Mouse (Mus musculus) limb, embryonic 14.5 days (tissue): ENCODE data around the gene Pfkm. TPM values are rescaled to one million over a fixed set of nuclear protein-coding genes. Genes with fewer than 3 reads are reported as not detected.
A peak's percentile ranks its signal among the peaks of the same experiment; 100 is the strongest.

ENCODE experiments used
- ATAC-seq: fragments of 200-750 bp; cut with Nextera tagmentation; 2 replicates; pipeline ENCODE4 v1.8.0; 2017; ENCODE audit warnings: low read depth, moderate number of reproducible peaks, moderate TSS enrichment; ENCODE audit not compliant: low FRiP score
- DNase-seq: peaks from one replicate; pipeline ENCODE4 v3.0.0-alpha.2; 2015; ENCODE audit warnings: low spot score
- H3K27ac ChIP-seq: fragments of 300-500 bp; sonication (generic); replicated peaks from 2 replicates; pipeline ENCODE4 v1.5.1; 2014; ENCODE audit warnings: low read depth, mild to moderate bottlenecking, low read length, moderate library complexity, mixed read lengths
- H3K27me3 ChIP-seq: fragments of 300-500 bp; sonication (generic); 2 replicates; pipeline ENCODE4 v1.6.1; 2014; ENCODE audit warnings: low read length, mixed read lengths; ENCODE audit not compliant: control insufficient read depth, insufficient read depth
- H3K36me3 ChIP-seq: fragments of 300-500 bp; sonication (generic); 2 replicates; pipeline ENCODE4 v1.6.1; 2014; ENCODE audit warnings: mild to moderate bottlenecking, low read length, moderate library complexity, mixed read lengths; ENCODE audit not compliant: control insufficient read depth, insufficient read depth
- H3K4me1 ChIP-seq: fragments of 300-500 bp; sonication (generic); 2 replicates; pipeline ENCODE4 v1.6.1; 2014; ENCODE audit warnings: antibody characterized with exemption, low read length, mixed read lengths; ENCODE audit not compliant: control insufficient read depth, insufficient read depth
- H3K4me2 ChIP-seq: fragments of 300-500 bp; sonication (generic); replicated peaks from 2 replicates; pipeline ENCODE4 v1.6.1; 2014; ENCODE audit warnings: low read depth, mild to moderate bottlenecking, low read length, moderate library complexity; ENCODE audit not compliant: severe bottlenecking
- H3K4me3 ChIP-seq: fragments of 300-500 bp; sonication (generic); replicated peaks from 2 replicates; pipeline ENCODE4 v1.5.1; 2014; ENCODE audit warnings: low read length
- H3K9ac ChIP-seq: fragments of 300-500 bp; sonication (generic); 2 replicates; pipeline ENCODE4 v1.6.1; 2014; ENCODE audit warnings: mild to moderate bottlenecking, low read depth, low read length, moderate library complexity; ENCODE audit not compliant: severe bottlenecking
- H3K9me3 ChIP-seq: fragments of 300-500 bp; sonication (generic); 2 replicates; pipeline ENCODE4 v1.6.1; 2016; ENCODE audit warnings: low read length; ENCODE audit not compliant: control insufficient read depth
- POLR2A ChIP-seq: fragments of 200-500 bp; IDR thresholded peaks from 2 replicates; pipeline ENCODE4 v1.8.0; 2012; ENCODE audit warnings: inconsistent platforms, mild to moderate bottlenecking, moderate library complexity, borderline replicate concordance; ENCODE audit not compliant: insufficient read depth, insufficient read length; ENCODE audit errors: extremely low read depth
- WGBS: fragments of 180-500 bp; shearing (Covaris S2); extraction: QIAGEN DNeasy Blood & Tissue Kit; methylation state at CpG from one replicate; pipeline ENCODE4 v1.1.7; 2014; 5-methylcytosine and 5-hydroxymethylcytosine counted together
- polyA plus RNA-seq, 2 experiments: library from polyadenylated mRNA; depleted of rRNA in 1 of 2; stranded (reverse) in 1 of 2; unstranded in 1 of 2; fragments of >200 nt; fragmentation: Nextera tagmentation in 1 of 2; extraction: Ambion mirVana in 1 of 2; gene quantifications; 2 replicates each; pipeline versions ENCODE4 v1.2.1 to v1.2.3; 2012 to 2014

Pfkm gene
- polyA plus RNA-seq, 2 experiments = 49.8 to 75.8 TPM

DNA sequence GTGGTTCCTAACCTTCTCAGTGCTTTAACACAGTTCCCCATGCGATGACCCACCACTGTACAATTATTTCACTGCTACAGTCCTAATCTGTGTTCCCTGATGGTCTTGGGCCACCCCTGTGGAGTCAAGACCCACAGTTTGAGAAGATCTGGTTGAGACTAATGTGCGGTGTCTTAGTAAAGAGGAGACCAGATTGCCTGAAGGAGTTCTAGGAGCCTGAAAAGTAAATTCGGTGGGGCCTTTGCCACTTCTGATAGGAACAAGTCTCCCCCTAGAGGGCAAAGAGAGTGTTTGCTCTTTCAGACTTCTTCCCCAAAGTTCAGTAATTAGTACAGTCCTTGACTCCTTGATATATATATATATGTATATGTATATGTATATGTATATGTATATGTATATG is 61.2 kb downstream of the Pfkm start:
- Histone ChIP-seq H3K36me3 (no peaks in the 10 kb centered on the region), H3K27me3 (no peaks in the 10 kb centered on the region), H3K4me3 (no peak overlapping the region), H3K9ac (no peak overlapping the region), H3K4me2 (no peak overlapping the region), H3K9me3 (no peaks in the 10 kb centered on the region), H3K27ac (no peak overlapping the region), H3K4me1 (no peaks in the 10 kb centered on the region)
- TF ChIP-seq POLR2A = no peak
- DNase-seq (peak; percentile 69), ATAC-seq (no peak; the same call in 1 of the 2 replicates)
- 34% methylated on average over 3 of the region's 3 CpGs for WGBS

- 60% methylated on average over 4 of the region's 4 CpGs for WGBS
- H3K27me3 ChIP-seq = no peaks in the 10 kb centered on the region
- no peak overlapping the region for H3K4me2 ChIP-seq
- H3K9ac ChIP-seq = no peak overlapping the region
- DNase-seq (no peak), ATAC-seq (no peak)
- no peak overlapping the region for H3K27ac ChIP-seq
- no peak overlapping the region for H3K4me3 ChIP-seq
- TF ChIP-seq POLR2A = no peak
- no peaks in the 10 kb centered on the region for H3K9me3 ChIP-seq
- no peaks in the 10 kb centered on the region for H3K4me1 ChIP-seq
- H3K36me3 ChIP-seq = no peaks in the 10 kb centered on the region
Observed at GRCm38 (mm10) chr15:98154146-98154545, 61.8 kb downstream of the Pfkm start.

DNA sequence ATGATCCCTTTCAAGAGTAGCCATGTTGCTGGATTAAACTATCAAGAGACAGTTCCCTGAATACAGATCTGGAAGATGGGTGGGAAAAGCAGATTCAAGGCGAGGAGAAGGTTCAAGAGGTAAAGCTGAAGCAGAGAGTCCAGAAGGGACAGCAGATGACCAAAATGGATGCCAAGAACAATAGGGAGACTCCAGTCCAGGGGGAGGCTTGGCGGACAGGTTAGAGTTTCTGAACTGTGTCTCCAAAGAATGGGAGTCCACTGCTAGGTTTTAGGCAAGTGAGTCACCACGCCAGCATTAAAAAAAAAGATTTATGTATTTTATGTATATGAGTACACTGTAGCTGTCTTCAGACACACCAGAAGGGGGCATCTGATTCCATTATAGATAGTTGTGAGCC is 62.2 kb downstream of the Pfkm start:
- Histone ChIP-seq H3K27ac (no peak overlapping the region), H3K27me3 (no peaks in the 10 kb centered on the region), H3K9me3 (no peaks in the 10 kb centered on the region), H3K4me1 (no peaks in the 10 kb centered on the region), H3K9ac (no peak overlapping the region), H3K36me3 (no peaks in the 10 kb centered on the region), H3K4me3 (no peak overlapping the region), H3K4me2 (no peak overlapping the region)
- 76% methylated on average over 3 of the region's 3 CpGs for WGBS
- no peak for TF ChIP-seq POLR2A
- ATAC-seq = no peak
- no peak for DNase-seq

DNA sequence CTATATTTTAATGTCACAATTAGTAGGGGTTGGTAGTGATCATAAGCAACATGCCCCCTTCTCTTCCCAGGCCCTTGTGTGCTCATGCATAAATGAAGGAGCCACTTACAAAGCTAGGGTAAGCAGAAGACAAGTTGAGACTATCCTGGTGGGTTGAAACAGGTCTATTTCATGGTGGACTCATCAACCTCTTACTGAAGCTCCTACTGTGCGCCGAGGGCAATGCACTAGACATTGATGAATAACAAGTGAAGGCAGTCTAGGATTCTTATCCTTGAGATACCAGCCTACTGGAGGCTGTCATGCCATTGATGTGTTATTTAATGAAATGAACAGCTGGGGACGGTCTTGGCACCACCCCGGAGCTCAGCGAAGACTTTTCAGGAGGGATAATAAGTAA is 62.9 kb downstream of the Pfkm start:
- H3K27ac ChIP-seq = no peak overlapping the region
- 89% methylated on average over 5 of the region's 5 CpGs for WGBS

GRCm38 (mm10) chr15:98155944-98156343 is 63.6 kb downstream of the Pfkm start:
- no peaks in the 10 kb centered on the region for H3K27me3 ChIP-seq
- H3K36me3 ChIP-seq = no peaks in the 10 kb centered on the region
- H3K4me1 ChIP-seq = no peaks in the 10 kb centered on the region
- no peak overlapping the region for H3K27ac ChIP-seq
- H3K4me2 ChIP-seq = no peak overlapping the region
- no peak for TF ChIP-seq POLR2A
- WGBS = 68% methylated on average over 4 of the region's 4 CpGs
- no peak overlapping the region for H3K4me3 ChIP-seq
- no peaks in the 10 kb centered on the region for H3K9me3 ChIP-seq
- no peak for DNase-seq
- no peak overlapping the region for H3K9ac ChIP-seq
- no peak for ATAC-seq

More for the DNA sequence above, 62.9 kb downstream of the Pfkm start:
- Histone ChIP-seq H3K36me3 (no peaks in the 10 kb centered on the region), H3K27me3 (no peaks in the 10 kb centered on the region), H3K9ac (no peak overlapping the region), H3K4me2 (no peak overlapping the region), H3K4me3 (no peak overlapping the region), H3K4me1 (no peaks in the 10 kb centered on the region), H3K9me3 (no peaks in the 10 kb centered on the region)
- ATAC-seq = no peak
- TF ChIP-seq POLR2A = no peak
- no peak for DNase-seq

DNA sequence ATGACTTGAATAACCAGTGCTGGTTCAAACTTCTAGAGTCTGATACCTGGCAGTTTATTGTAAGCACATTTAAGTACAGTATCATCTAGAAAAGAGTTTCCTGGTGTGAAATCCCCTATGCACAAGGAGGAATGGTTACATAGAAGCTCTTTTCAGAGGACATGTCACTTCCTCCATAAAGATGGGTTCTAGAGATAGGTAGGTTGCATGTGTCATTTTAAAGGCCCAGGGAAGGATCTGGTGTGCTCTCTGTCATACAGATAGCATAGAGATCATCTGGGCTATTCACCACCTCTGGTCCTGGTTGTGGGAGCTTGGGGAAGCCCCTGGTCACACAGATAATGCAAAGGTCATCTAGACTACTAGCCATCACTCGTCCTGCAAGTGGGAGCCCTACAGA is 64.9 kb downstream of the Pfkm start:
- H3K4me2 ChIP-seq = no peak overlapping the region
- H3K9ac ChIP-seq = no peak overlapping the region
- no peak for ATAC-seq
- H3K27me3 ChIP-seq = no peaks in the 10 kb centered on the region
- no peaks in the 10 kb centered on the region for H3K9me3 ChIP-seq
- no peak for TF ChIP-seq POLR2A
- no peak overlapping the region for H3K27ac ChIP-seq
- H3K4me3 ChIP-seq = no peak overlapping the region
- no peak for DNase-seq
- 57% methylated on average over 1 of the region's 1 CpGs for WGBS
- H3K36me3 ChIP-seq = no peaks in the 10 kb centered on the region
- H3K4me1 ChIP-seq = no peaks in the 10 kb centered on the region
